In the genomic region with DNA sequence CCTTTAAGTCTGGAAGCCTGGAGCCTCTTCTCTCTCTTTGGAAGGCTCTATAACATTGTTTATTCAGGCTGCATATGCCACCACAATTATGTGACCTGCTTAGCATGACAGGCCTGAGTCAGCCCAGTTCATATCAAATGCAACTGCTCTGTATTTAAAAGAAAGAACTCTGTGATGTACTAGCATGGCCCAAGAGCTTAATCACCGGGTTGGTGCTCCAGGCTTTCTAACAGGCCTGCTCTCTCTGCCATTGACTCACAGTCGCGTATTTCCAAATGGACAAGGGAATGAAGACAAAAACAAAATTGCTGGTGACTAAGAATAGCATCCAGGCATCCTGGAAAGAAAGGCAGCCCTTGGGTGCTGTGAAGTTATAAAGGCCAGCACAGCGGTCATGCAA, we compare ENCODE assay signal across 19 mouse cellular contexts. TPM values are rescaled to one million over a fixed set of nuclear protein-coding genes. Genes with fewer than 3 reads are reported as not detected.
A peak's percentile ranks its signal among the peaks of the same experiment; 100 is the strongest.
DNase-seq lines count a peak whose midpoint lies in the region; ATAC-seq and TF ChIP-seq lines count a peak whose summit lies in the region.
"Had no signal": no experiment of that assay in that cellular context is flagged by ENCODE, and none has a peak within 500 bp of the region (broad histone marks: within the 10 kb centered on the region; RNA-seq: fewer than 3 reads in every experiment).

No protein-coding gene starts in this region.

- H3K9me3 ChIP-seq in hindbrain, embryonic 14.5 days (ENCODE audit: control insufficient read depth, low read length), result no peaks in the 10 kb centered on the region
- H3K9me3 ChIP-seq: embryonic facial prominence, embryonic 10.5 days; embryonic facial prominence, embryonic 12.5 days; forebrain, embryonic 13.5 days; forebrain, embryonic 15.5 days had no signal

- no peak overlapping the region for H3K4me2 ChIP-seq in hindbrain, embryonic 14.5 days (replicated peaks)
- H3K4me2 ChIP-seq: embryonic facial prominence, embryonic 12.5 days; forebrain, embryonic 13.5 days; forebrain, embryonic 15.5 days had no signal

- H3K4me1 ChIP-seq in olfactory bulb, adult 2 months (ENCODE audit: control insufficient read depth, insufficient read depth, low read length), result peaks cover 2% of the 10 kb centered on the region; the same call in 1 of the 2 replicates
- no peaks in the 10 kb centered on the region for H3K4me1 ChIP-seq in hindbrain, embryonic 14.5 days (replicated peaks; ENCODE audit: control insufficient read depth, insufficient read depth, low read length)
- H3K4me1 ChIP-seq in kidney, adult 2 months (ENCODE audit: control insufficient read depth, insufficient read depth, low read length), result no peaks in the 10 kb centered on the region
- H3K4me1 ChIP-seq: embryonic facial prominence, embryonic 10.5 days; embryonic facial prominence, embryonic 12.5 days; forebrain, embryonic 13.5 days had no signal

- CTCF ChIA-PET in Patski (lab: Charles Lee), result no interaction called here

- peak; percentile 56 for DNase-seq in retina, postnatal 1 day
- no peak for DNase-seq in retina, embryonic 14.5 days (ENCODE audit: low spot score)
- no peak for DNase-seq in Patski (ENCODE audit: low read depth, low spot score)
- DNase-seq in hindbrain, embryonic 14.5 days (ENCODE audit: low spot score), result no peak
- no peak for DNase-seq in kidney, adult 2 months
- DNase-seq: adrenal gland, adult 2 months; adrenal gland, postnatal 10 days; adrenal gland, postnatal 25 days; cerebellum, adult 11-12 months; cerebellum, adult 2 months; cerebellum, adult 9-10 months; cerebellum, postnatal 10 days; cerebellum, postnatal 25 days had no signal

- no peak overlapping the region for H3K4me3 ChIP-seq in olfactory bulb, adult 2 months (ENCODE audit: insufficient read depth, low read depth, low read length)
- H3K4me3 ChIP-seq in hindbrain, embryonic 14.5 days (replicated peaks; ENCODE audit: low read length), result no peak overlapping the region
- H3K4me3 ChIP-seq in kidney, adult 2 months (ENCODE audit: insufficient read depth, low read depth, low read length), result no peak overlapping the region
- H3K4me3 ChIP-seq: embryonic facial prominence, embryonic 10.5 days; embryonic facial prominence, embryonic 12.5 days; forebrain, embryonic 13.5 days; forebrain, embryonic 15.5 days had no signal

- TF ChIP-seq CTCF in Patski (IDR thresholded peaks at IDR 0.05), result no peak
- TF ChIP-seq CTCF in olfactory bulb, adult 2 months (IDR thresholded peaks at IDR 0.05; ENCODE audit: insufficient read depth, low read depth, low read length), result no peak
- TF ChIP-seq CTCF in kidney, adult 2 months (conservative IDR thresholded peaks at IDR 0.05; ENCODE audit: insufficient read depth, insufficient read length, low read depth, low read length), result no peak

- in situ Hi-C loops in Patski (cut with MboI; ENCODE audit: low pct_unique_long_range_greater_than_20kb), result no loop called here

- POLR2A ChIA-PET in Patski (lab: Charles Lee), result no interaction called here

- no peak overlapping the region for H3K9ac ChIP-seq in hindbrain, embryonic 14.5 days
- H3K9ac ChIP-seq: embryonic facial prominence, embryonic 12.5 days; forebrain, embryonic 13.5 days; forebrain, embryonic 15.5 days had no signal

- TF ChIP-seq POLR2A in olfactory bulb, adult 2 months (IDR thresholded peaks at IDR 0.05; ENCODE audit: insufficient read depth, low read depth, low read length), result no peak
- no peak for TF ChIP-seq POLR2A in kidney, adult 2 months (IDR thresholded peaks at IDR 0.05; ENCODE audit: low read depth, low read length)

- no peaks in the 10 kb centered on the region for H3K36me3 ChIP-seq in hindbrain, embryonic 14.5 days (replicated peaks; ENCODE audit: control insufficient read depth, insufficient read depth)
- no peaks in the 10 kb centered on the region for H3K36me3 ChIP-seq in kidney, adult 2 months (ENCODE audit: control insufficient read depth, insufficient read depth, low read length)
- H3K36me3 ChIP-seq: embryonic facial prominence, embryonic 10.5 days; embryonic facial prominence, embryonic 12.5 days; forebrain, embryonic 15.5 days had no signal

- peak; percentile 60 for ATAC-seq in Patski
- ATAC-seq in hindbrain, embryonic 14.5 days (ENCODE audit: low FRiP score), result no peak
- ATAC-seq: forebrain, embryonic 13.5 days; forebrain, embryonic 15.5 days had no signal

- H3K27ac ChIP-seq in olfactory bulb, adult 2 months (ENCODE audit: insufficient read depth, low read depth, low read length), result peak overlapping the region; percentile 59
- H3K27ac ChIP-seq in hindbrain, embryonic 14.5 days, result no peak overlapping the region
- H3K27ac ChIP-seq in kidney, adult 2 months (ENCODE audit: insufficient read depth, low read depth, low read length), result no peak overlapping the region
- H3K27ac ChIP-seq: embryonic facial prominence, embryonic 10.5 days; embryonic facial prominence, embryonic 12.5 days; forebrain, embryonic 13.5 days; forebrain, embryonic 15.5 days had no signal

- WGBS in olfactory bulb, adult 2 months, result 26% methylated on average over 4 of the region's 4 CpGs
- WGBS in hindbrain, embryonic 14.5 days, result 76% methylated on average over 4 of the region's 4 CpGs
- 77% methylated on average over 4 of the region's 4 CpGs for WGBS in kidney, adult 2 months

- no peaks in the 10 kb centered on the region for H3K27me3 ChIP-seq in Patski
- H3K27me3 ChIP-seq in hindbrain, embryonic 14.5 days (ENCODE audit: control insufficient read depth, insufficient read depth, low read length), result no peaks in the 10 kb centered on the region
- no peaks in the 10 kb centered on the region for H3K27me3 ChIP-seq in kidney, adult 2 months (replicated peaks; ENCODE audit: control insufficient read depth, insufficient read depth, low read length)
- H3K27me3 ChIP-seq: embryonic facial prominence, embryonic 12.5 days; forebrain, embryonic 13.5 days; forebrain, embryonic 15.5 days had no signal

RNA-seq across cellular contexts. Expression of a gene that starts 56.1 kb away (rescaled TPM):
- 0.06 TPM for polyA plus RNA-seq in Patski (2021)
- 200 TPM in 1 of 2 replicates, not detected in the other for polyA plus RNA-seq in olfactory bulb, adult 2 months (2012; ENCODE audit: insufficient read depth, insufficient read length, low replicate concordance, missing spikeins)
- 52.7 and 64.2 TPM in 2 replicates for polyA plus RNA-seq in hindbrain, embryonic 14.5 days (2014; fragmentation: Nextera tagmentation; extraction: Ambion mirVana)
- not detected in 2 replicates for polyA plus RNA-seq in kidney, adult 2 months (2012; rRNA removed)
- polyA plus RNA-seq: C2C12 had no signal

Comparison
In these comparisons a context has a peak if more than half of its experiments do, and no peak if none do; other contexts are left out.
1. RNA of a gene that starts 56.1 kb away (polyA plus RNA-seq): 200 TPM in olfactory bulb, adult 2 months and 52.7 to 64.2 TPM in hindbrain, embryonic 14.5 days; 0.06 TPM in Patski (single experiment) and not detected in kidney, adult 2 months; every median in the first group is over 10 times any median in the second.